Mouse (Mus musculus) hindbrain, embryonic 13.5 days (tissue): ENCODE measurements at regions not wholly inside any gene's neighbourhood (a gene's known extent, or its start where the extent isn't known, plus 50 kb on each side); places are given as distances from the start of the nearest gene placed in this dataset.

Source experiments
- ATAC-seq: fragments of 200-750 bp; cut with Nextera tagmentation; 2 replicates; pipeline ENCODE4 v1.8.0; 2017; ENCODE audit warnings: moderate TSS enrichment; ENCODE audit not compliant: low FRiP score
- H3K27ac ChIP-seq: fragments of 300-500 bp; sonication (generic); 2 replicates; pipeline ENCODE4 v1.5.1; 2015; ENCODE audit warnings: inconsistent platforms, mild to moderate bottlenecking, moderate library complexity
- H3K27me3 ChIP-seq: fragments of 300-500 bp; sonication (generic); 2 replicates; pipeline ENCODE4 v1.6.1; 2015; ENCODE audit warnings: mild to moderate bottlenecking, inconsistent platforms
- H3K36me3 ChIP-seq: fragments of 300-500 bp; sonication (generic); 2 replicates; pipeline ENCODE4 v1.6.1; 2015; ENCODE audit warnings: mild to moderate bottlenecking, inconsistent platforms
- H3K4me1 ChIP-seq: fragments of 300-500 bp; sonication (generic); replicated peaks from 2 replicates; pipeline ENCODE4 v1.6.1; 2015; ENCODE audit warnings: inconsistent platforms
- H3K4me2 ChIP-seq: fragments of 300-500 bp; sonication (generic); 2 replicates; pipeline ENCODE4 v1.6.1; 2015; ENCODE audit warnings: inconsistent platforms, mild to moderate bottlenecking, moderate library complexity
- H3K4me3 ChIP-seq: fragments of 300-500 bp; sonication (generic); 2 replicates; pipeline ENCODE4 v1.5.1; 2015; ENCODE audit warnings: mild to moderate bottlenecking, inconsistent platforms
- H3K9ac ChIP-seq: fragments of 300-500 bp; sonication (generic); 2 replicates; pipeline ENCODE4 v1.6.1; 2015; ENCODE audit warnings: mild to moderate bottlenecking, inconsistent platforms
- H3K9me3 ChIP-seq: fragments of 300-500 bp; sonication (generic); 2 replicates; pipeline ENCODE4 v1.6.1; 2016; ENCODE audit warnings: inconsistent platforms
- WGBS: fragments of 180-500 bp; shearing (Covaris S2); methylation state at CpG from one replicate; pipeline ENCODE4 v1.1.7; 2015; 5-methylcytosine and 5-hydroxymethylcytosine counted together

DNA sequence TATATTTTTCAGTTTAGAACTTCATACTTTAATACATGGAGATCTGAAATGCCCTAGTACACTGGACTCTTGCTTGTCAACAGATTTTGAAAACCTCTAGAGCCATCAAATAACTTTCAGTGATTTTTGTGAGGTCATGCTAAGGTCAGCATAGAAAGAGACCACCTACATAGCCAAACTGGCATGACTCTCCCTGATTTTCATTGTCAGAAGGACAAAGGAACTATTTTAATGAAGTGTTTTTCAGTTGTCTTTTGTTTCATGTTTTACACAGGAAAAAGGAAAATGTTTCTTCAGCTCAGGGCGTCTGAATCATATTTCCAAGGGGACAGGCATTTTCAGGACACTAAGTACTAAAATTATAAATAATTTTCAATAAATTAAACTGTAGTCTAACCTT lies 585.2 kb downstream of the Nfib start:
- Histone ChIP-seq H3K4me1 (no peaks in the 10 kb centered on the region), H3K9ac (no peak overlapping the region), H3K27ac (no peak overlapping the region), H3K36me3 (no peaks in the 10 kb centered on the region), H3K9me3 (no peaks in the 10 kb centered on the region), H3K27me3 (no peaks in the 10 kb centered on the region), H3K4me3 (no peak overlapping the region), H3K4me2 (no peak overlapping the region)
- no peak for ATAC-seq
- WGBS, result 30% methylated on average over 1 of the region's 1 CpGs

DNA sequence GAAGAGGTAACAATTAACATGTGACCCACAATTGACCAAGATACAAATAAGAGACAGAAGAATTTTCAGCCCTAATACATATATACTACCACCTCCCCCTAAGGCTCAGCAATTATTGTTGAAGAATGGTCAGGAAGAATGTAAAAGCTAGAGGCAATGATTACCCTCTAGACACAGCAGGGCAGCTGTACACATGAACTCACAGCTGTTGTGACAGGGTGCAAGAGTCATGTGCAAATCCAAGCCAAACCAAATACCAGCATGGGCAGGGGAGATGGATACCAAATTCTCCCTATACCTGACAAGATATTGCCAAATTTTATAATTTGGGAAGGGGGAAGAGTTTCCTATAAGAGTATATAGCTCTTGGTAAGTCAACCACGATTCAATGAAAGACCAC lies 603.7 kb downstream of the Nfib start:
- WGBS, result 85% methylated on average over 1 of the region's 1 CpGs

DNA sequence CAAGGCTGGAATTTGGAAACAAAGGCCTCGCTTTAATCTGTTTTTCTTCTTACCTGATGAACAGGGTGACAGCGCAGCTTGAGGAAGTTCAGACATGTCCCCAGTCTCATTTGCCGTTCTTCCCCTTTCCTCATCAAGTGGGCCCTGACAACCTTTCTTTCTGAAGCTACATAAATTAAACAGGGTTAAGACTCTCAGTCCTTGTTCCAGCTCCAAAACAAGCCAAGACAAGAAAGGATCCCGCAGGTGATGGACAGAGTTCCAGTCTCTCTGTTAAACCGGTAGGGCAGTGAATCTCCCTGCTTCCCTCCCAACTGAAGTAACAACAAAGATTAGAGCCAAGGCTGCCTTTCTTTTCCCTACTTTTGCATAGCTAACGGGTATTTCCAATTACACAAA lies 605.6 kb downstream of the Nfib start:
- Histone ChIP-seq H3K4me2 (no peak overlapping the region), H3K27ac (no peak overlapping the region), H3K9me3 (no peaks in the 10 kb centered on the region), H3K4me3 (no peak overlapping the region), H3K36me3 (no peaks in the 10 kb centered on the region), H3K9ac (no peak overlapping the region), H3K27me3 (no peaks in the 10 kb centered on the region), H3K4me1 (no peaks in the 10 kb centered on the region)
- WGBS, result 51% methylated on average over 6 of the region's 6 CpGs
- no peak for ATAC-seq

More for the DNA sequence above, 603.7 kb downstream of the Nfib start:
- Histone ChIP-seq H3K4me2 (no peak overlapping the region), H3K27ac (no peak overlapping the region), H3K36me3 (no peaks in the 10 kb centered on the region), H3K4me1 (no peaks in the 10 kb centered on the region), H3K4me3 (no peak overlapping the region), H3K27me3 (no peaks in the 10 kb centered on the region), H3K9me3 (no peaks in the 10 kb centered on the region), H3K9ac (no peak overlapping the region)
- ATAC-seq, result no peak

- Histone ChIP-seq H3K4me2 (no peak overlapping the region), H3K27me3 (no peaks in the 10 kb centered on the region), H3K4me1 (no peaks in the 10 kb centered on the region), H3K4me3 (no peak overlapping the region), H3K27ac (0 out of 2 replicates have a peak overlapping the region, but pooled peaks have one; percentile 30), H3K9me3 (no peaks in the 10 kb centered on the region), H3K36me3 (no peaks in the 10 kb centered on the region), H3K9ac (no peak overlapping the region)
- 77% methylated on average over 13 of the region's 13 CpGs for WGBS
- no peak; the same call in 1 of the 2 replicates for ATAC-seq
Measured at GRCm38 (mm10) chr4:82098986-82099969, 606.3 kb downstream of the Nfib start.

DNA sequence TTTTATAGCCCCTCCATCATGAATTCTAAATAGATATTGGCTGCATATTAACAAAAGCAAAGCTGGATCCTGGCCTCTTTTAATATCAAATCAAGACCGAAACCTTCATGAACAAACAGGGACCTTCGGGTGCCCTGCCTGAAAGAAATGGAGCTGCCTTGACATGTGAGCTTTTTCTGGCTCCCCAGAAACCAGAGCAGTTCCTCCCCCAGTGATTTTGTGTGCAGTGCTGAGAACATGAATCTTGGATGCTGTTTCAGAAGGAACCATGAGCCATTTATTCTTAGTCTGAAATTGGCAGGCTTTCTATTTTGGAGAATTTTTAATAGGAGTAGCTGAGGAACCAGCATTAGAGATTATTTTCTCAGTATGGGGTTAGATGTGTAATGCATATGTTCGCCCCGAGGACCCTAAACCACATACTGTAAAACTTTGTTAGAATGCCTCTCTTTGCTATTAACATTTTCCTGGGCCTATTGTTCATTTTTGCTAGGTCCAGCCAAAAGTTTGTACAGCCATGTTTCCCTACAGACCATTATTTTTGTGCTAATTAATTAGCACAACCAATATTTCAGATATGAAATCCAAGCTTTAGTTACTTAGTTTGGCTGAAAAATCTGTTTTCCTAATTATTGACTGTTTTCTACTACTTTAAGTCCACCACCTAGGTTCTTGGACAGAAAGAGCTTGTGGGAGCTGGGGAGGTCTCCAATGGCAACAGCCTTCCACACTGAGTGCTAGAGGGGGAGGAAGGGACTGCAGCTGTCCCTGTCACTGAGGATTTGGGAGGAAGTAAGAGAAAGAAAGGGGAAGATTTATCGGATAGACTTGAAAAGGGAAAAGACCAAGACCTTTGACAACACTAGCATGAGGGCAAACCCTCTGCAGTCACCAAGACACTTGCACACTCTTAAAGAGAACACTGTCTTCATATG lies 613.0 kb downstream of the Nfib start:
- Histone ChIP-seq H3K27ac (no peak overlapping the region), H3K36me3 (no peaks in the 10 kb centered on the region), H3K4me2 (no peak overlapping the region), H3K4me1 (no peaks in the 10 kb centered on the region), H3K4me3 (no peak overlapping the region), H3K27me3 (no peaks in the 10 kb centered on the region), H3K9me3 (no peaks in the 10 kb centered on the region), H3K9ac (no peak overlapping the region)
- no peak for ATAC-seq
- 85% methylated on average over 5 of the region's 5 CpGs for WGBS

- WGBS, result 93% methylated on average over 5 of the region's 5 CpGs
- no peaks in the 10 kb centered on the region for H3K27me3 ChIP-seq
- H3K27ac ChIP-seq, result no peak overlapping the region
- ATAC-seq, result no peak
- no peak overlapping the region for H3K9ac ChIP-seq
- no peaks in the 10 kb centered on the region for H3K4me1 ChIP-seq
- no peak overlapping the region for H3K4me3 ChIP-seq
- no peaks in the 10 kb centered on the region for H3K36me3 ChIP-seq
- H3K9me3 ChIP-seq, result no peaks in the 10 kb centered on the region
- no peak overlapping the region for H3K4me2 ChIP-seq
Measured at GRCm38 (mm10) chr4:82089657-82090056, 615.9 kb downstream of the Nfib start.

DNA sequence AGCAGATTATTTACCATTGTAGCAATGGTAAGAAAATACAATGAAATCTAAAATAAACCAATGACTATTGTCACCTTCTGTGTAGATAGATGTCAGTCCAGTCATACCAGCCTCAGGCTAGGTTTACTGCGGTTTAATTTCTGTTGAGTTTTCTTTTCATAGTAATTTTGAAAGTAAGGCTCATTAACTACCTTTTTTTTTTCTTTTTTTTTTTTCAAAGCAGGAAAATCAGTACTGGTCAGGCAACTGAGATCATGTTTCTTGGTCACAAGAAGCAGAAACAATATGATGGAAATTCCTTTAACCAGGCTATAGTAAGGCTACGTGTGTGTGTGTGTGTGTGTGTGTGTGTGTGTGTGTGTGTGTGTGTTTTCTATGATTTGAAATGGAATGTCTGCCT lies 622.0 kb downstream of the Nfib start:
- no peaks in the 10 kb centered on the region for H3K4me1 ChIP-seq
- H3K9me3 ChIP-seq, result no peaks in the 10 kb centered on the region
- no peak overlapping the region for H3K4me3 ChIP-seq
- H3K36me3 ChIP-seq, result no peaks in the 10 kb centered on the region
- ATAC-seq, result no peak
- no peak overlapping the region for H3K27ac ChIP-seq
- 84% methylated on average over 2 of the region's 2 CpGs for WGBS
- no peaks in the 10 kb centered on the region for H3K27me3 ChIP-seq
- H3K9ac ChIP-seq, result no peak overlapping the region
- H3K4me2 ChIP-seq, result no peak overlapping the region

DNA sequence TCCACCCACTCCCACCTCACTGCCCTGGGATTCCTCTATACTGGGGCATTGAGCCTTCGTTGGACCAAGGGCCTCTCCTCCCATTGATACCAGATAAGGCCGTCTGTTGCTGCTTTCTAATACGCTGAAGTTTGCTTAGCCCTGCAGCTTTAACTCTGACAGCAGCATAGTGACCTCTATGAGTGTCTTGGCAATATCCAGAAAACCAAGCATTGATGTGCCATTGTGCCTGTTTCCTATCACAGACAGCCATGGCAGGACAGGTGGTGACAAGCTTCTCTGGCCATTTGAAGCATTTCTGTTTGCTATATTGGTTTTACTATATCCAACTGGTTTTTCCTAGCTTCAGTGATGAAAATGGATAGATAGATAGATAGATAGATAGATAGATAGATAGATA lies 625.4 kb upstream of the Mpdz start:
- Histone ChIP-seq H3K9ac (no peak overlapping the region), H3K4me1 (no peaks in the 10 kb centered on the region), H3K36me3 (no peaks in the 10 kb centered on the region), H3K9me3 (no peaks in the 10 kb centered on the region), H3K27me3 (no peaks in the 10 kb centered on the region), H3K4me2 (no peak overlapping the region), H3K27ac (no peak overlapping the region), H3K4me3 (no peak overlapping the region)
- WGBS, result 82% methylated on average over 3 of the region's 3 CpGs
- ATAC-seq, result no peak

- 79% methylated on average over 14 of the region's 14 CpGs for WGBS
- ATAC-seq, result no peak
- H3K4me3 ChIP-seq, result no peak overlapping the region
Measured at GRCm38 (mm10) chr4:82065641-82066358, 623.2 kb upstream of the Mpdz start.

GRCm38 (mm10) chr4:82062726-82063125 lies 620.1 kb upstream of the Mpdz start:
- Histone ChIP-seq H3K4me1 (no peaks in the 10 kb centered on the region), H3K4me3 (no peak overlapping the region), H3K27ac (no peak overlapping the region), H3K9me3 (no peaks in the 10 kb centered on the region), H3K27me3 (no peaks in the 10 kb centered on the region), H3K36me3 (no peaks in the 10 kb centered on the region), H3K4me2 (no peak overlapping the region), H3K9ac (no peak overlapping the region)
- ATAC-seq, result no peak
- 91% methylated on average over 5 of the region's 5 CpGs for WGBS

More at GRCm38 (mm10) chr4:82065641-82066358, 623.2 kb upstream of the Mpdz start:
- no peaks in the 10 kb centered on the region for H3K9me3 ChIP-seq
- no peak overlapping the region for H3K9ac ChIP-seq
- H3K4me1 ChIP-seq, result no peaks in the 10 kb centered on the region
- H3K27me3 ChIP-seq, result no peaks in the 10 kb centered on the region
- no peak overlapping the region for H3K27ac ChIP-seq
- H3K36me3 ChIP-seq, result no peaks in the 10 kb centered on the region
- no peak overlapping the region for H3K4me2 ChIP-seq

GRCm38 (mm10) chr4:82056671-82057070 lies 614.1 kb upstream of the Mpdz start:
- Histone ChIP-seq H3K36me3 (no peaks in the 10 kb centered on the region), H3K4me1 (no peaks in the 10 kb centered on the region), H3K27ac (no peak overlapping the region), H3K9me3 (no peaks in the 10 kb centered on the region), H3K4me3 (no peak overlapping the region), H3K4me2 (no peak overlapping the region), H3K9ac (no peak overlapping the region), H3K27me3 (no peaks in the 10 kb centered on the region)
- no peak for ATAC-seq
- WGBS, result 90% methylated on average over 1 of the region's 1 CpGs

GRCm38 (mm10) chr4:82048171-82048570 lies 605.6 kb upstream of the Mpdz start:
- Histone ChIP-seq H3K4me3 (no peak overlapping the region), H3K9ac (no peak overlapping the region), H3K27ac (no peak overlapping the region), H3K4me2 (no peak overlapping the region), H3K27me3 (no peaks in the 10 kb centered on the region), H3K9me3 (no peaks in the 10 kb centered on the region), H3K4me1 (no peaks in the 10 kb centered on the region), H3K36me3 (no peaks in the 10 kb centered on the region)
- no peak for ATAC-seq
- 93% methylated on average over 2 of the region's 2 CpGs for WGBS
